Mouse (Mus musculus) ES-Bruce4 (cell line): ENCODE data around the gene Antxr1. TPM values are rescaled to one million over a fixed set of nuclear protein-coding genes. Genes with fewer than 3 reads are reported as not detected.

Experiments used
- H3K27ac ChIP-seq: 2 replicates; pipeline ENCODE4 v1.5.1; 2012; ENCODE audit warnings: low read length, inconsistent platforms; ENCODE audit not compliant: insufficient read depth
- H3K27me3 ChIP-seq: 2 replicates; pipeline ENCODE4 v1.6.1; 2012; ENCODE audit warnings: mild to moderate bottlenecking, low read length, inconsistent platforms; ENCODE audit not compliant: control insufficient read depth, poor library complexity, insufficient read depth, severe bottlenecking
- H3K36me3 ChIP-seq: 2 replicates; pipeline ENCODE4 v1.6.1; 2012; ENCODE audit warnings: inconsistent platforms, mild to moderate bottlenecking, low read length, moderate library complexity; ENCODE audit not compliant: control insufficient read depth, poor library complexity, insufficient read depth, severe bottlenecking
- H3K4me1 ChIP-seq: one replicate; pipeline ENCODE4 v1.8.1; 2011; ENCODE audit warnings: low read length; ENCODE audit not compliant: control insufficient read depth, insufficient read depth
- H3K4me3 ChIP-seq: 2 replicates; pipeline ENCODE4 v1.5.1; 2011; ENCODE audit warnings: low read depth, mild to moderate bottlenecking, low read length
- H3K9ac ChIP-seq: 2 replicates; pipeline ENCODE4 v1.6.1; 2012; ENCODE audit warnings: low read depth, mild to moderate bottlenecking, inconsistent platforms; ENCODE audit not compliant: poor library complexity, severe bottlenecking
- H3K9me3 ChIP-seq: replicated peaks from 2 replicates; pipeline ENCODE4 v1.6.1; 2012; ENCODE audit warnings: mild to moderate bottlenecking, low read length, inconsistent platforms; ENCODE audit not compliant: control insufficient read depth, poor library complexity, insufficient read depth, severe bottlenecking
- CTCF ChIP-seq: IDR thresholded peaks from one replicate; pipeline ENCODE4 v1.8.1; 2011; ENCODE audit warnings: low read depth, low read length
- EP300 ChIP-seq: IDR thresholded peaks from 2 replicates; pipeline ENCODE4 v1.6.1; 2011; ENCODE audit warnings: low read depth, low read length; ENCODE audit not compliant: insufficient read depth
- POLR2A ChIP-seq: IDR thresholded peaks from one replicate; pipeline ENCODE4 v1.8.1; 2011; ENCODE audit warnings: low read length; ENCODE audit not compliant: insufficient read depth
- polyA plus RNA-seq: library from polyadenylated mRNA; stranded (reverse); fragments of >200 nt; gene quantifications from 2 replicates; pipeline ENCODE4 v1.2.4, GENCODE M21; 2011; ENCODE audit warnings: low read depth; ENCODE audit not compliant: missing spikeins, insufficient read depth, insufficient read length

The Antxr1 gene
- polyA plus RNA-seq, 1 experiment, result 1.6 TPM

- H3K36me3 ChIP-seq, result no peaks in the 10 kb centered on the region
- no peak overlapping the region for H3K4me3 ChIP-seq
- TF ChIP-seq POLR2A, result no peak
- TF ChIP-seq EP300, result no peak
- no peak for TF ChIP-seq CTCF
- no peaks in the 10 kb centered on the region for H3K4me1 ChIP-seq
- H3K9me3 ChIP-seq, result no peaks in the 10 kb centered on the region
- H3K27ac ChIP-seq, result no peak overlapping the region
- no peaks in the 10 kb centered on the region for H3K27me3 ChIP-seq
- H3K9ac ChIP-seq, result no peak overlapping the region
Measured at GRCm38 (mm10) chr6:87323381-87323780, 12.2 kb downstream of the Antxr1 start.

DNA sequence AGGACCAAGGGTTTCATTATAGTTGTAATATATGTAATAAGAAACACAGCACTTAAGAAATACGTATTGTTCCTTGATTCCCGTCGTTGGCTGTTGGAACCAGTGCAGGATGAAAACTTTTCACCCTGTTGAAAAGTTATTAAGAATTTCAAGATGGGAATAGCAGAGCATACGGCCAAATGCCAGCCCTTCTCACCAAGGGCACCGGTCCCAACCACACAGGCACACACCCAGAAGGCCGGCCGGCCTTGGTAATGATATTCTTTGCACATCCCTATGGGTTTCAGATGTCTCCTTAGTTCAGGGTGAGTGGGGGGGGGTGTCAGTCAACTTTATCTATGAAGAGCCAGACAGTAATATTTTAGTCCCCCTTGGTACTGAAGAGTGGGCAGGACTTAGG lies 17.0 kb downstream of the Antxr1 start:
- H3K9me3 ChIP-seq, result no peaks in the 10 kb centered on the region
- H3K9ac ChIP-seq, result no peak overlapping the region
- no peaks in the 10 kb centered on the region for H3K36me3 ChIP-seq
- TF ChIP-seq CTCF (no peak), POLR2A (no peak), EP300 (no peak)
- H3K4me3 ChIP-seq, result no peak overlapping the region
- H3K4me1 ChIP-seq, result no peaks in the 10 kb centered on the region
- no peak overlapping the region for H3K27ac ChIP-seq
- no peaks in the 10 kb centered on the region for H3K27me3 ChIP-seq

GRCm38 (mm10) chr6:87316966-87317365 lies 18.7 kb downstream of the Antxr1 start:
- TF ChIP-seq POLR2A (no peak), CTCF (no peak), EP300 (no peak)
- no peaks in the 10 kb centered on the region for H3K9me3 ChIP-seq
- H3K27ac ChIP-seq, result no peak overlapping the region
- H3K4me1 ChIP-seq, result no peaks in the 10 kb centered on the region
- no peaks in the 10 kb centered on the region for H3K36me3 ChIP-seq
- H3K4me3 ChIP-seq, result no peak overlapping the region
- H3K9ac ChIP-seq, result no peak overlapping the region
- no peaks in the 10 kb centered on the region for H3K27me3 ChIP-seq

GRCm38 (mm10) chr6:87312761-87313160 lies 22.9 kb downstream of the Antxr1 start:
- TF ChIP-seq POLR2A (no peak), CTCF (no peak), EP300 (no peak)
- no peaks in the 10 kb centered on the region for H3K36me3 ChIP-seq
- H3K9me3 ChIP-seq, result no peaks in the 10 kb centered on the region
- H3K4me3 ChIP-seq, result no peak overlapping the region
- H3K27ac ChIP-seq, result no peak overlapping the region
- no peaks in the 10 kb centered on the region for H3K4me1 ChIP-seq
- no peaks in the 10 kb centered on the region for H3K27me3 ChIP-seq
- no peak overlapping the region for H3K9ac ChIP-seq

- Histone ChIP-seq H3K36me3 (no peaks in the 10 kb centered on the region), H3K9me3 (no peaks in the 10 kb centered on the region), H3K4me3 (no peak overlapping the region), H3K9ac (no peak overlapping the region), H3K27me3 (no peaks in the 10 kb centered on the region), H3K27ac (no peak overlapping the region), H3K4me1 (no peaks in the 10 kb centered on the region)
- TF ChIP-seq POLR2A (no peak), CTCF (no peak), EP300 (no peak)
Measured at GRCm38 (mm10) chr6:87304486-87304885, 31.1 kb downstream of the Antxr1 start.

GRCm38 (mm10) chr6:87302746-87303145 lies 32.9 kb downstream of the Antxr1 start:
- H3K27ac ChIP-seq, result no peak overlapping the region
- no peaks in the 10 kb centered on the region for H3K9me3 ChIP-seq
- no peak overlapping the region for H3K4me3 ChIP-seq
- H3K27me3 ChIP-seq, result no peaks in the 10 kb centered on the region
- H3K9ac ChIP-seq, result no peak overlapping the region
- no peaks in the 10 kb centered on the region for H3K4me1 ChIP-seq
- TF ChIP-seq EP300 (no peak), CTCF (no peak), POLR2A (no peak)
- no peaks in the 10 kb centered on the region for H3K36me3 ChIP-seq
